Mouse (Mus musculus): ENCODE results near the gene Cyp1a2. TPM values are rescaled to one million over a fixed set of nuclear protein-coding genes. Genes with fewer than 3 reads are reported as not detected.

Cyp1a2 gene
- total RNA-seq, 1 experiment: 0.67 TPM

DNA sequence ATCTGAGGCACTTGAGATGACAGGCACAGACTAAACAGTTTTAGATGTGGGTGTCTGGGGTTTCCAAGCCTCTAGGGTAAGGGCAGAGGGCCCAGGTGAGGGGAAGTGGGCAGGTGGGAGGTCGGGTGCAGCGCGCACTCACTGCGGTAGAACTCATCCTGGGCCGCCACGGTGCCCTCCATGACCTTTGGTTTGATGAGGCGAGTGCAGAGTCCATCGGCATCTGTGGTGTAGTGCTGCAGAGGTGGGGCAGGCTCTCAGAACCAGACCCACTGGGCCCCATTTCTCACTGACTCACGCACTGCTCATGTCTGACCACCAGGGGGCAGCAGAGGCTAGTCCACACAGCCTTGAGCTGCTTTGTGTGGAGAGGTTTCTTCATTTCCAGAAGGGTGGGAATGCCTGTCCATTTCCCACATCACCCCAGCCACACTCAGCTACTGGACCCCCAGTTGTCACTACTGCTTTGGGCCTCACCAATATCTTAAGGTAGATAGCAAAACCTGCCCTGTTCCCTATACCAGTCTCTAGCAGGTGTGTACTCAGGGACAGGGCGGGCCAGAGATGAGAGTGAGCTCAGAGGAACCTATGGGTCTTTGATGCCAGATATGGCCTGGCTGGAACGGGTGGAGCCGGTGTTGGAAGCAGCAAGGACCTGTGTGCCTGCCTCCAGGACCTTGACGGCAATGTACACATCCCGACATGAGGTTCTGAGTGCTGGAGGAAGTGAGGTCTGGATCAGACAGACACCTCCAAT is 54.2 kb downstream of the Cyp1a2 start:
- H3K27ac ChIP-seq (ENCODE audit: insufficient read depth, low read depth, low read length, poor library complexity, severe bottlenecking): no peak overlapping the region
- peaks cover 0 to 12% of the 10 kb centered on the region in 2 experiments; a peak in 2 of 4 replicates for H3K4me1 ChIP-seq (ENCODE audit: control insufficient read depth in 2 of 2, insufficient read depth in 2 of 2, low read length in 2 of 2, poor library complexity in 1 of 2)
- no peak for DNase-seq (ENCODE audit: low read depth, low spot score)
- H3K4me3 ChIP-seq (ENCODE audit: insufficient read depth in 1 of 2, low read depth in 1 of 2, low read length in 2 of 2, poor library complexity in 1 of 2, severe bottlenecking in 1 of 2): no peak overlapping the region
- peaks cover 51% of the 10 kb centered on the region for H3K36me3 ChIP-seq (ENCODE audit: control insufficient read depth, insufficient read depth, low read length, poor library complexity, severe bottlenecking)
- H3K9ac ChIP-seq (ENCODE audit: insufficient read depth, low read depth, low read length, poor library complexity, severe bottlenecking): no peak overlapping the region
- in situ Hi-C loops (cut with MboI; ENCODE audit: low sequenced_read_pairs in 2 of 2, unreplicated experiment in 2 of 2): no loop called here
- TF ChIP-seq HCFC1 (IDR thresholded peaks at IDR 0.05; ENCODE audit: borderline replicate concordance, insufficient read depth, low read length): no peak
- TF ChIP-seq ZC3H11A (IDR thresholded peaks at IDR 0.05; ENCODE audit: borderline replicate concordance, low read depth, low read length): peak; percentile 18; the same call in 1 of the 2 replicates
- no peaks in the 10 kb centered on the region for H3K9me3 ChIP-seq (ENCODE audit: control insufficient read depth, insufficient read depth, low read depth, low read length)

- no peak for DNase-seq (ENCODE audit: low read depth, low spot score)
- no peak overlapping the region for H3K4me3 ChIP-seq (ENCODE audit: insufficient read depth in 1 of 2, low read depth in 1 of 2, low read length in 2 of 2, poor library complexity in 1 of 2, severe bottlenecking in 1 of 2)
- H3K9ac ChIP-seq (ENCODE audit: insufficient read depth, low read depth, low read length, poor library complexity, severe bottlenecking): no peak overlapping the region
- in situ Hi-C loops (cut with MboI; ENCODE audit: low sequenced_read_pairs in 2 of 2, unreplicated experiment in 2 of 2): no loop called here
- no peaks in the 10 kb centered on the region for H3K9me3 ChIP-seq (ENCODE audit: control insufficient read depth, insufficient read depth, low read depth, low read length)
- H3K4me1 ChIP-seq (ENCODE audit: control insufficient read depth in 2 of 2, insufficient read depth in 2 of 2, low read length in 2 of 2, poor library complexity in 1 of 2): peaks cover 0 to 12% of the 10 kb centered on the region in 2 experiments; a peak in 2 of 4 replicates
- H3K36me3 ChIP-seq (ENCODE audit: control insufficient read depth, insufficient read depth, low read length, poor library complexity, severe bottlenecking): peaks cover 51% of the 10 kb centered on the region
- no peak overlapping the region for H3K27ac ChIP-seq (ENCODE audit: insufficient read depth, low read depth, low read length, poor library complexity, severe bottlenecking)
- TF ChIP-seq HCFC1 (IDR thresholded peaks at IDR 0.05; ENCODE audit: borderline replicate concordance, insufficient read depth, low read length): no peak
- TF ChIP-seq MAFK (IDR thresholded peaks at IDR 0.05; ENCODE audit: insufficient read depth, low read depth, low read length): no peak
- no peak for TF ChIP-seq ZNF384 (IDR thresholded peaks at IDR 0.05; ENCODE audit: low read depth, low read length)
- no peak for TF ChIP-seq CHD2 (IDR thresholded peaks at IDR 0.05; ENCODE audit: low read depth, low read length)
- no peak for TF ChIP-seq ZC3H11A (IDR thresholded peaks at IDR 0.05; ENCODE audit: borderline replicate concordance, low read depth, low read length)
These were observed 54.8 kb downstream of the Cyp1a2 start for GRCm38 (mm10) chr9:57628717-57629116.

DNA sequence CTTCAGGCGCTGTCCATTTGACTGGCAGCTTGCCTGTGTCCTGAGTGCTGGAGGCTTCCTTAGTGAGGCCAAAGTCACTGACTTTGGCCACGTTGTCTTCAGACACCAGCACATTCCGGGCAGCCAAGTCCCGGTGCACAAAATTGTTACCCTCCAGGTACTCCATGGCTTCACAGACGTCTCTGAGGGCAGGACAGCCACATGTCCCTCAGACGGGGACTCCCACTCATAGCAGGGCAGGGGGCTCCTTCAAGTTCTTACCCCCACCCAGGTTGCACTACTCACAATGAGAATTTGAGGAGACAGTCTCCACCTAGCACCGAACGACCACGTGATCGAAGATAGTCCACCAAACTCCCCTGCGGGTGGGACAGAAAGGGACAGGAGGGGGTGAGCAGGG is 55.6 kb downstream of the Cyp1a2 start:
- TF ChIP-seq ZNF384 (IDR thresholded peaks at IDR 0.05; ENCODE audit: low read depth, low read length) (no peak), MAFK (IDR thresholded peaks at IDR 0.05; ENCODE audit: insufficient read depth, low read depth, low read length) (no peak), CHD2 (IDR thresholded peaks at IDR 0.05; ENCODE audit: low read depth, low read length) (no peak), ZC3H11A (IDR thresholded peaks at IDR 0.05; ENCODE audit: borderline replicate concordance, low read depth, low read length) (no peak), HCFC1 (IDR thresholded peaks at IDR 0.05; ENCODE audit: borderline replicate concordance, insufficient read depth, low read length) (no peak)
- in situ Hi-C loops (cut with MboI; ENCODE audit: low sequenced_read_pairs in 2 of 2, unreplicated experiment in 2 of 2): no loop called here
- Histone ChIP-seq H3K4me3 (ENCODE audit: insufficient read depth in 1 of 2, low read depth in 1 of 2, low read length in 2 of 2, poor library complexity in 1 of 2, severe bottlenecking in 1 of 2) (no peak overlapping the region), H3K36me3 (ENCODE audit: control insufficient read depth, insufficient read depth, low read length, poor library complexity, severe bottlenecking) (peaks cover 51% of the 10 kb centered on the region), H3K4me1 (ENCODE audit: control insufficient read depth in 2 of 2, insufficient read depth in 2 of 2, low read length in 2 of 2, poor library complexity in 1 of 2) (peaks cover 0 to 12% of the 10 kb centered on the region in 2 experiments; a peak in 2 of 4 replicates), H3K9me3 (ENCODE audit: control insufficient read depth, insufficient read depth, low read depth, low read length) (no peaks in the 10 kb centered on the region), H3K27ac (ENCODE audit: insufficient read depth, low read depth, low read length, poor library complexity, severe bottlenecking) (no peak overlapping the region), H3K9ac (ENCODE audit: insufficient read depth, low read depth, low read length, poor library complexity, severe bottlenecking) (no peak overlapping the region)
- DNase-seq (ENCODE audit: low read depth, low spot score): no peak

GRCm38 (mm10) chr9:57627191-57627590 is 56.3 kb downstream of the Cyp1a2 start:
- Histone ChIP-seq H3K9me3 (ENCODE audit: control insufficient read depth, insufficient read depth, low read depth, low read length) (no peaks in the 10 kb centered on the region), H3K36me3 (ENCODE audit: control insufficient read depth, insufficient read depth, low read length, poor library complexity, severe bottlenecking) (peaks cover 51% of the 10 kb centered on the region), H3K27ac (ENCODE audit: insufficient read depth, low read depth, low read length, poor library complexity, severe bottlenecking) (no peak overlapping the region), H3K4me3 (ENCODE audit: insufficient read depth in 1 of 2, low read depth in 1 of 2, low read length in 2 of 2, poor library complexity in 1 of 2, severe bottlenecking in 1 of 2) (no peak overlapping the region), H3K9ac (ENCODE audit: insufficient read depth, low read depth, low read length, poor library complexity, severe bottlenecking) (no peak overlapping the region), H3K4me1 (ENCODE audit: control insufficient read depth in 2 of 2, insufficient read depth in 2 of 2, low read length in 2 of 2, poor library complexity in 1 of 2) (peaks cover 0 to 12% of the 10 kb centered on the region in 2 experiments; a peak in 2 of 4 replicates)
- TF ChIP-seq HCFC1 (IDR thresholded peaks at IDR 0.05; ENCODE audit: borderline replicate concordance, insufficient read depth, low read length) (no peak), ZNF384 (IDR thresholded peaks at IDR 0.05; ENCODE audit: low read depth, low read length) (no peak), ZC3H11A (IDR thresholded peaks at IDR 0.05; ENCODE audit: borderline replicate concordance, low read depth, low read length) (no peak), CHD2 (IDR thresholded peaks at IDR 0.05; ENCODE audit: low read depth, low read length) (no peak), MAFK (IDR thresholded peaks at IDR 0.05; ENCODE audit: insufficient read depth, low read depth, low read length) (no peak)
- in situ Hi-C loops (cut with MboI; ENCODE audit: low sequenced_read_pairs in 2 of 2, unreplicated experiment in 2 of 2): no loop called here
- DNase-seq (ENCODE audit: low read depth, low spot score): no peak

Other genes starting within 250 kb of the Cyp1a2 start
- gene Ppcdc, start 243.6 kb downstream of the Cyp1a2 start, total RNA-seq (2012; rRNA removed): 41.7 and 48.5 TPM in 2 replicates
- 50.4 and 67.3 TPM in 2 replicates for gene Scamp5, start 215.6 kb downstream of the Cyp1a2 start, total RNA-seq (2012; rRNA removed)
- 40.9 and 48.7 TPM in 2 replicates for gene Rpp25, start 179.7 kb downstream of the Cyp1a2 start, total RNA-seq (2012; rRNA removed)
- gene Cox5a, start 162.4 kb downstream of the Cyp1a2 start, total RNA-seq (2012; rRNA removed): 390 TPM in 2 replicates
- 10.2 and 10.8 TPM in 2 replicates for gene Fam219b, start 146.2 kb downstream of the Cyp1a2 start, total RNA-seq (2012; rRNA removed)
- 42.3 and 45.2 TPM in 2 replicates for gene Mpi, start 130.9 kb downstream of the Cyp1a2 start, total RNA-seq (2012; rRNA removed)
- 51.7 and 79.6 TPM in 2 replicates for gene Scamp2, start 122.8 kb downstream of the Cyp1a2 start, total RNA-seq (2012; rRNA removed)
- 7.3 and 16.5 TPM in 2 replicates for gene Ulk3, start 94.3 kb downstream of the Cyp1a2 start, total RNA-seq (2012; rRNA removed)
- not detected in 2 replicates for gene Cplx3, start 77.4 kb downstream of the Cyp1a2 start, total RNA-seq (2012; rRNA removed)
- 0.22 TPM in 1 of 2 replicates, not detected in the other for gene Lman1l, start 62.9 kb downstream of the Cyp1a2 start, total RNA-seq (2012; rRNA removed)
- 27.1 and 32.2 TPM in 2 replicates for gene Csk, start 30.1 kb downstream of the Cyp1a2 start, total RNA-seq (2012; rRNA removed)
- gene Cyp1a1, start 4.2 kb upstream of the Cyp1a2 start, total RNA-seq (2012; rRNA removed): 0.74 and 1.0 TPM in 2 replicates
- 10.2 TPM in 2 replicates for gene Edc3, start 24.8 kb upstream of the Cyp1a2 start, total RNA-seq (2012; rRNA removed)
- 38.3 and 41.5 TPM in 2 replicates for gene Clk3, start 82.2 kb upstream of the Cyp1a2 start, total RNA-seq (2012; rRNA removed)
- 20.3 and 23.4 TPM in 2 replicates for gene Arid3b, start 153.1 kb upstream of the Cyp1a2 start, total RNA-seq (2012; rRNA removed)
- gene Ubl7, start 227.3 kb upstream of the Cyp1a2 start, total RNA-seq (2012; rRNA removed): 16.4 and 21.2 TPM in 2 replicates